Mouse (Mus musculus): ENCODE results near the gene Rtn4rl2. TPM values are rescaled to one million over a fixed set of nuclear protein-coding genes. Genes with fewer than 3 reads are reported as not detected.
A peak's percentile ranks its signal among the peaks of the same experiment; 100 is the strongest.

Gene Rtn4rl2
- polyA plus RNA-seq, 1 experiment from 2014 or later, result 0.98 TPM

GRCm38 (mm10) chr2:84870623-84871160, 15.8 kb downstream of the Rtn4rl2 start:
- H3K27ac ChIP-seq (ENCODE audit: low read depth, low read length), result no peak overlapping the region
- WGBS, result 57% methylated on average over 4 of the region's 4 CpGs
- H3K9ac ChIP-seq (ENCODE audit: low read depth, low read length), result no peak overlapping the region
- peaks cover 2% of the 10 kb centered on the region; the same call in 1 of the 2 replicates for H3K4me1 ChIP-seq (replicated peaks; ENCODE audit: control insufficient read depth, insufficient read depth, low read length)
- peak; percentile 49 for TF ChIP-seq CTCF (IDR thresholded peaks at IDR 0.05; ENCODE audit: low read depth)
- no peaks in the 10 kb centered on the region for H3K9me3 ChIP-seq (ENCODE audit: control insufficient read depth)
- peaks cover 89% of the 10 kb centered on the region for H3K27me3 ChIP-seq (replicated peaks; ENCODE audit: control insufficient read depth, insufficient read depth, low read length)
- ATAC-seq, result no peak
- no peaks in the 10 kb centered on the region for H3K36me3 ChIP-seq (ENCODE audit: control insufficient read depth, insufficient read depth)
- no peak overlapping the region for H3K4me3 ChIP-seq (ENCODE audit: low read depth, low read length)
- H3K4me2 ChIP-seq (replicated peaks; ENCODE audit: low read depth), result no peak overlapping the region

- H3K27me3 ChIP-seq (replicated peaks; ENCODE audit: control insufficient read depth, insufficient read depth, low read length), result peaks cover 82% of the 10 kb centered on the region
- no peak for ATAC-seq
Observed at GRCm38 (mm10) chr2:84868977-84869376, 17.5 kb downstream of the Rtn4rl2 start.

GRCm38 (mm10) chr2:84868521-84868943, 18.0 kb downstream of the Rtn4rl2 start:
- H3K36me3 ChIP-seq (ENCODE audit: control insufficient read depth, insufficient read depth), result no peaks in the 10 kb centered on the region
- H3K27me3 ChIP-seq (replicated peaks; ENCODE audit: control insufficient read depth, insufficient read depth, low read length), result peaks cover 78% of the 10 kb centered on the region
- WGBS, result 15% methylated on average over 5 of the region's 5 CpGs
- no peak overlapping the region for H3K4me3 ChIP-seq (ENCODE audit: low read depth, low read length)
- no peak overlapping the region for H3K4me2 ChIP-seq (replicated peaks; ENCODE audit: low read depth)
- peaks cover 2% of the 10 kb centered on the region; the same call in 1 of the 2 replicates for H3K4me1 ChIP-seq (replicated peaks; ENCODE audit: control insufficient read depth, insufficient read depth, low read length)
- ATAC-seq, result 0 out of 2 replicates have a peak, but pooled peaks have one; percentile 17
- H3K27ac ChIP-seq (ENCODE audit: low read depth, low read length), result no peak overlapping the region
- H3K9ac ChIP-seq (ENCODE audit: low read depth, low read length), result no peak overlapping the region
- peak; percentile 90 for TF ChIP-seq CTCF (IDR thresholded peaks at IDR 0.05; ENCODE audit: low read depth)
- H3K9me3 ChIP-seq (ENCODE audit: control insufficient read depth), result no peaks in the 10 kb centered on the region

More at GRCm38 (mm10) chr2:84868977-84869376, 17.5 kb downstream of the Rtn4rl2 start:
- no peak overlapping the region for H3K4me3 ChIP-seq (ENCODE audit: low read depth, low read length)
- 67% methylated on average over 2 of the region's 2 CpGs for WGBS
- H3K9ac ChIP-seq (ENCODE audit: low read depth, low read length), result no peak overlapping the region
- H3K36me3 ChIP-seq (ENCODE audit: control insufficient read depth, insufficient read depth), result no peaks in the 10 kb centered on the region
- H3K9me3 ChIP-seq (ENCODE audit: control insufficient read depth), result no peaks in the 10 kb centered on the region
- H3K27ac ChIP-seq (ENCODE audit: low read depth, low read length), result no peak overlapping the region
- peaks cover 2% of the 10 kb centered on the region; the same call in 1 of the 2 replicates for H3K4me1 ChIP-seq (replicated peaks; ENCODE audit: control insufficient read depth, insufficient read depth, low read length)
- H3K4me2 ChIP-seq (replicated peaks; ENCODE audit: low read depth), result no peak overlapping the region
- TF ChIP-seq CTCF (IDR thresholded peaks at IDR 0.05; ENCODE audit: low read depth), result no peak

GRCm38 (mm10) chr2:84865616-84866571, 20.6 kb downstream of the Rtn4rl2 start:
- Histone ChIP-seq H3K4me3 (ENCODE audit: low read depth, low read length) (peak overlapping the region; percentile 32), H3K36me3 (ENCODE audit: control insufficient read depth, insufficient read depth) (peaks cover 9% of the 10 kb centered on the region; the same call in 1 of the 2 replicates), H3K27me3 (replicated peaks; ENCODE audit: control insufficient read depth, insufficient read depth, low read length) (peaks cover 51% of the 10 kb centered on the region), H3K4me2 (replicated peaks; ENCODE audit: low read depth) (peak overlapping the region; percentile 62), H3K27ac (ENCODE audit: low read depth, low read length) (no peak overlapping the region), H3K4me1 (replicated peaks; ENCODE audit: control insufficient read depth, insufficient read depth, low read length) (0 out of 2 replicates have a peak, but pooled peaks cover 2% of the 10 kb centered on the region), H3K9me3 (ENCODE audit: control insufficient read depth) (no peaks in the 10 kb centered on the region), H3K9ac (ENCODE audit: low read depth, low read length) (no peak overlapping the region)
- 2% methylated on average over 44 of the region's 47 CpGs for WGBS
- no peak for ATAC-seq
- TF ChIP-seq CTCF (IDR thresholded peaks at IDR 0.05; ENCODE audit: low read depth), result peak; percentile 86

GRCm38 (mm10) chr2:84862231-84862630, 24.3 kb downstream of the Rtn4rl2 start:
- TF ChIP-seq CTCF (IDR thresholded peaks at IDR 0.05; ENCODE audit: low read depth), result no peak
- H3K4me1 ChIP-seq (replicated peaks; ENCODE audit: control insufficient read depth, insufficient read depth, low read length), result 0 out of 2 replicates have a peak, but pooled peaks cover 2% of the 10 kb centered on the region
- no peak overlapping the region for H3K4me2 ChIP-seq (replicated peaks; ENCODE audit: low read depth)
- H3K9me3 ChIP-seq (ENCODE audit: control insufficient read depth), result no peaks in the 10 kb centered on the region
- WGBS, result 84% methylated on average over 3 of the region's 3 CpGs
- no peak overlapping the region for H3K4me3 ChIP-seq (ENCODE audit: low read depth, low read length)
- ATAC-seq, result no peak
- no peak overlapping the region for H3K9ac ChIP-seq (ENCODE audit: low read depth, low read length)
- H3K36me3 ChIP-seq (ENCODE audit: control insufficient read depth, insufficient read depth), result peaks cover 18% of the 10 kb centered on the region
- H3K27ac ChIP-seq (ENCODE audit: low read depth, low read length), result no peak overlapping the region
- peaks cover 21% of the 10 kb centered on the region for H3K27me3 ChIP-seq (replicated peaks; ENCODE audit: control insufficient read depth, insufficient read depth, low read length)

- 85% methylated on average over 3 of the region's 3 CpGs for WGBS
- Histone ChIP-seq H3K27me3 (replicated peaks; ENCODE audit: control insufficient read depth, insufficient read depth, low read length) (peaks cover 13% of the 10 kb centered on the region), H3K4me3 (ENCODE audit: low read depth, low read length) (no peak overlapping the region), H3K4me1 (replicated peaks; ENCODE audit: control insufficient read depth, insufficient read depth, low read length) (0 out of 2 replicates have a peak, but pooled peaks cover 2% of the 10 kb centered on the region), H3K9ac (ENCODE audit: low read depth, low read length) (no peak overlapping the region), H3K27ac (ENCODE audit: low read depth, low read length) (no peak overlapping the region), H3K9me3 (ENCODE audit: control insufficient read depth) (no peaks in the 10 kb centered on the region), H3K4me2 (replicated peaks; ENCODE audit: low read depth) (no peak overlapping the region), H3K36me3 (ENCODE audit: control insufficient read depth, insufficient read depth) (peaks cover 18% of the 10 kb centered on the region)
- ATAC-seq, result no peak
- TF ChIP-seq CTCF (IDR thresholded peaks at IDR 0.05; ENCODE audit: low read depth), result no peak
Observed at GRCm38 (mm10) chr2:84861430-84861829, 25.1 kb downstream of the Rtn4rl2 start.
